Mouse (Mus musculus): Measurements from ENCODE around the gene Apon.

GRCm38 (mm10) chr10:128280943-128281342, 27.0 kb downstream of the Apon start:
- no peak for TF ChIP-seq CTCF (IDR thresholded peaks at IDR 0.05; ENCODE audit: low read depth)
- no peak for TF ChIP-seq EP300 (IDR thresholded peaks at IDR 0.05; ENCODE audit: low read depth)

All from liver, postnatal 0 days (tissue).